Mouse (Mus musculus) limb, embryonic 14.5 days (tissue): ENCODE results near the gene Brca1. TPM values are rescaled to one million over a fixed set of nuclear protein-coding genes. Genes with fewer than 3 reads are reported as not detected.
A peak's percentile ranks its signal among the peaks of the same experiment; 100 is the strongest.
"Not testable (repeated sequence)": the region's sequence is repeated elsewhere in the genome, so short reads cannot be mapped to it uniquely, and the experiment has no call there.

Experiments used
- ATAC-seq: fragments of 200-750 bp; cut with Nextera tagmentation; 2 replicates; pipeline ENCODE4 v1.8.0; 2017; ENCODE audit warnings: low read depth, moderate number of reproducible peaks, moderate TSS enrichment; ENCODE audit not compliant: low FRiP score
- DNase-seq: peaks from one replicate; pipeline ENCODE4 v3.0.0-alpha.2; 2015; ENCODE audit warnings: low spot score
- H3K27ac ChIP-seq: fragments of 300-500 bp; sonication (generic); replicated peaks from 2 replicates; pipeline ENCODE4 v1.5.1; 2014; ENCODE audit warnings: low read depth, mild to moderate bottlenecking, low read length, moderate library complexity, mixed read lengths
- H3K27me3 ChIP-seq: fragments of 300-500 bp; sonication (generic); 2 replicates; pipeline ENCODE4 v1.6.1; 2014; ENCODE audit warnings: low read length, mixed read lengths; ENCODE audit not compliant: control insufficient read depth, insufficient read depth
- H3K36me3 ChIP-seq: fragments of 300-500 bp; sonication (generic); 2 replicates; pipeline ENCODE4 v1.6.1; 2014; ENCODE audit warnings: mild to moderate bottlenecking, low read length, moderate library complexity, mixed read lengths; ENCODE audit not compliant: control insufficient read depth, insufficient read depth
- H3K4me1 ChIP-seq: fragments of 300-500 bp; sonication (generic); 2 replicates; pipeline ENCODE4 v1.6.1; 2014; ENCODE audit warnings: antibody characterized with exemption, low read length, mixed read lengths; ENCODE audit not compliant: control insufficient read depth, insufficient read depth
- H3K4me2 ChIP-seq: fragments of 300-500 bp; sonication (generic); replicated peaks from 2 replicates; pipeline ENCODE4 v1.6.1; 2014; ENCODE audit warnings: low read depth, mild to moderate bottlenecking, low read length, moderate library complexity; ENCODE audit not compliant: severe bottlenecking
- H3K4me3 ChIP-seq: fragments of 300-500 bp; sonication (generic); replicated peaks from 2 replicates; pipeline ENCODE4 v1.5.1; 2014; ENCODE audit warnings: low read length
- H3K9ac ChIP-seq: fragments of 300-500 bp; sonication (generic); 2 replicates; pipeline ENCODE4 v1.6.1; 2014; ENCODE audit warnings: mild to moderate bottlenecking, low read depth, low read length, moderate library complexity; ENCODE audit not compliant: severe bottlenecking
- H3K9me3 ChIP-seq: fragments of 300-500 bp; sonication (generic); 2 replicates; pipeline ENCODE4 v1.6.1; 2016; ENCODE audit warnings: low read length; ENCODE audit not compliant: control insufficient read depth
- POLR2A ChIP-seq: fragments of 200-500 bp; IDR thresholded peaks from 2 replicates; pipeline ENCODE4 v1.8.0; 2012; ENCODE audit warnings: inconsistent platforms, mild to moderate bottlenecking, moderate library complexity, borderline replicate concordance; ENCODE audit not compliant: insufficient read depth, insufficient read length; ENCODE audit errors: extremely low read depth
- WGBS: fragments of 180-500 bp; shearing (Covaris S2); extraction: QIAGEN DNeasy Blood & Tissue Kit; methylation state at CpG from one replicate; pipeline ENCODE4 v1.1.7; 2014; 5-methylcytosine and 5-hydroxymethylcytosine counted together
- polyA plus RNA-seq, 2 experiments: library from polyadenylated mRNA; depleted of rRNA in 1 of 2; stranded (reverse) in 1 of 2; unstranded in 1 of 2; fragments of >200 nt; fragmentation: Nextera tagmentation in 1 of 2; extraction: Ambion mirVana in 1 of 2; gene quantifications; 2 replicates each; pipeline versions ENCODE4 v1.2.1 to v1.2.3; 2012 to 2014

The Brca1 gene
- polyA plus RNA-seq, 2 experiments, result 9.9 to 11.6 TPM

- Histone ChIP-seq H3K4me2 (peak overlapping the region; percentile 95), H3K36me3 (no peaks in the 10 kb centered on the region), H3K4me3 (peak overlapping the region; percentile 70), H3K9me3 (no peaks in the 10 kb centered on the region), H3K27ac (no peak overlapping the region), H3K27me3 (no peaks in the 10 kb centered on the region), H3K9ac (peak overlapping the region; percentile 61), H3K4me1 (peaks cover 24% of the 10 kb centered on the region)
- no peak for TF ChIP-seq POLR2A
- WGBS, result under 1% methylated on average over 43 of the region's 54 CpGs
- peak; percentile 69 for DNase-seq
- ATAC-seq, result peak; percentile 84
These were observed 84.1 kb downstream of the Brca1 start for GRCm38 (mm10) chr11:101467477-101468262.

GRCm38 (mm10) chr11:101466552-101466950 lies 85.2 kb downstream of the Brca1 start:
- ATAC-seq, H3K9me3 ChIP-seq, H3K27ac ChIP-seq, H3K36me3 ChIP-seq, H3K27me3 ChIP-seq, H3K9ac ChIP-seq, DNase-seq: not testable (repeated sequence)
- WGBS, result 65% methylated on average over 5 of the region's 5 CpGs
- H3K4me1 ChIP-seq, result peaks cover 24% of the 10 kb centered on the region
- peak overlapping the region; percentile 82 for H3K4me3 ChIP-seq
- H3K4me2 ChIP-seq, result peak overlapping the region; percentile 90

- H3K36me3 ChIP-seq, result peaks cover 15% of the 10 kb centered on the region
- H3K4me1 ChIP-seq, result peaks cover 24% of the 10 kb centered on the region
These were observed 85.7 kb downstream of the Brca1 start, which contains the start of gene Vat1 for GRCm38 (mm10) chr11:101465869-101466551. Gene Vat1 (minus strand): TSS chr11:101466230.

GRCm38 (mm10) chr11:101465101-101465868 lies 86.5 kb downstream of the Brca1 start:
- under 1% methylated on average over 49 of the region's 51 CpGs for WGBS
- H3K9ac ChIP-seq, result peak overlapping the region; percentile 64
- H3K4me3 ChIP-seq, result peak overlapping the region; percentile 82
- H3K4me1 ChIP-seq, result peaks cover 24% of the 10 kb centered on the region
- H3K9me3 ChIP-seq, result no peaks in the 10 kb centered on the region
- no peaks in the 10 kb centered on the region for H3K27me3 ChIP-seq
- peak overlapping the region; percentile 76 for H3K27ac ChIP-seq
- no peak for TF ChIP-seq POLR2A
- ATAC-seq, result peak; percentile 58
- H3K36me3 ChIP-seq, result peaks cover 22% of the 10 kb centered on the region
- H3K4me2 ChIP-seq, result peak overlapping the region; percentile 90
- DNase-seq, result peak; percentile 75

More at GRCm38 (mm10) chr11:101465869-101466551, 85.7 kb downstream of the Brca1 start, which contains the start of gene Vat1:
- ATAC-seq, result peak; percentile 51
- Histone ChIP-seq H3K9me3 (no peaks in the 10 kb centered on the region), H3K4me2 (peak within 1 kb of the TSS; percentile 90), H3K27ac (peak within 1 kb of the TSS; percentile 76), H3K27me3 (no peaks in the 10 kb centered on the region), H3K4me3 (peak within 1 kb of the TSS; percentile 82), H3K9ac (peak within 1 kb of the TSS; percentile 64)
- TF ChIP-seq POLR2A, result no peak
- DNase-seq, result peak; percentile 57
- WGBS, result 1% methylated on average over 59 of the region's 60 CpGs
